Mouse (Mus musculus): ENCODE results near the gene Sec24a. TPM values are rescaled to one million over a fixed set of nuclear protein-coding genes. Genes with fewer than 3 reads are reported as not detected.
"Not testable (repeated sequence)": the region's sequence is repeated elsewhere in the genome, so short reads cannot be mapped to it uniquely, and the experiment has no call there.

The Sec24a gene
- polyA plus RNA-seq, 1 experiment from 2014 or later, result 16.0 TPM

DNA sequence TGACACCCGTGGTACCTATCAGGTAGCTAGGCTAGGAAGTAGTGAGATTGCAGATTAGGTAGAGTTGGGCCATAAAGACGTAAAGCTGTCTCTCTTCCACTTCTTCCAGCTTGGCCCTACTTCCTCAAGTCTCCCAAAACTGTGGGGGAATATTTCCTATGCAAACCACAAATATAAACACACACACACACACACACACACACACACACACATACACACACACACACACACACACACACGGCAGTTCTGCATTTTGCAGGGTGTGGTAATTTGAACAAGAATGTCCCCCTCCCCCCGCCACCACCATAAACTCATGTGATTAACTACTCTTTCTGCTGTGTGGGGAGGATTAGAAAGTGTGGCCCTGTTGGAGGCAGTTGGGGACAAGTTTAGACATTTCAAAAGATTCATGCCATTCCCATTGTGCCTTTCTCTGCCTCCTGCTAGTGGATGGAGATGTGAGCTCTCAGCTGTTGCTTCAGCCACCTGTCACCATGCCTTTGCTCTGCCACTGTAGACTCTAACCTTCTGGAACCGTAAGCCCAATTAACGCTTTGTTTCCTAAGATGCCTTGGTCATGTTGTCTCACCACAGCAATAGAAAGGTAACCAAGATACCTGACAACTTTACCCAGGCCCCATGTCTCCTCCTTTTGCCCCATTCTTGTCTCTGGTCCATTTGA lies 85.6 kb downstream of the Sec24a start:
- no peaks in the 10 kb centered on the region for H3K27me3 ChIP-seq (replicated peaks)
- H3K9me3 ChIP-seq (replicated peaks), result no peaks in the 10 kb centered on the region
- H3K27ac ChIP-seq (replicated peaks), result no peak overlapping the region
- no peak overlapping the region for H3K4me2 ChIP-seq
- WGBS, result 58% methylated on average over 6 of the region's 6 CpGs
- H3K9ac ChIP-seq (replicated peaks), result no peak overlapping the region
- H3K36me3 ChIP-seq, result no peaks in the 10 kb centered on the region
- 0 out of 2 replicates have a peak, but pooled peaks cover 3% of the 10 kb centered on the region for H3K4me1 ChIP-seq
- no peak for ATAC-seq (ENCODE audit: low FRiP score)
- H3K4me3 ChIP-seq (replicated peaks), result no peak overlapping the region

DNA sequence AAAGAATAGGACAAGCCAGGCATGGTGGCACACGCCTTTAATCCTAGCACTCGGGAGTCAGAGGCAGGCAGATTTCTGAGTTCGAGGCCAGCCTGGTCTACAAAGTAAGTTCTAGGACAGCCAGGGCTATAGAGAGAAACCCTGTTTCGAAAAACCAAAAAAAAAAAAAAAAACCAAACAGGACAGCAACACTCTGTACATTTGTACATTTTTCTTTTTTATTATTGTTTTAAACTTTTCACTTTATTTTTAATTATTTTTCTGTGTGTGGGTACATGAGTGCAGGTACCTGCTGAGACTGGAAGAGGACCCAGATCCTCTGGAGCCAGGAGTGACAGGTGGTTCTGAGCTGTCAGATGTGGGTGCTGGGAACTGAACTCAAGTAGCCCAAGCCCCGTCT lies 88.0 kb downstream of the Sec24a start:
- H3K9me3 ChIP-seq (replicated peaks), result no peaks in the 10 kb centered on the region
- 82% methylated on average over 5 of the region's 5 CpGs for WGBS

DNA sequence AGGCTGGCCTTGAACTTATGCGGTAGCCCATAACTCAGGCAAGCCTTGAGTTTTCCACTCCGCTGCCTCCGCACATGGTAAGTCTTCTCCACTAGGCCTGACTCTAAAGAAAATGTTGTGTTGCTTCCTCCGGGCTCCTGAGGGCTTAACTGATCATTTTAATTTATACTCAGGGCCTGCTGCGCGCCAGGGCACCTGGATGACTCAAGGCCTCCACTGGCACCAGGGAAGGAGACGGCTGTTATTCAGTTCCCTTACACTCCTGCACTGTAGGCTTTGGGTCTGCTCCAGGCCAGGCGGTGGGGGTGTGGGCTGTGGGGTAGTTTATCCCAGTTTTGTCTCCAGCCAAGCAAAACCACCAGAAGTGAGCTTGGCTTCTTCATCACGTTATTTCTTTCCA lies 90.1 kb downstream of the Sec24a start:
- no peaks in the 10 kb centered on the region for H3K27me3 ChIP-seq (replicated peaks)
- ATAC-seq (ENCODE audit: low FRiP score), result no peak
- WGBS, result 83% methylated on average over 9 of the region's 9 CpGs
- no peaks in the 10 kb centered on the region for H3K36me3 ChIP-seq
- H3K9ac ChIP-seq (replicated peaks), result no peak overlapping the region
- no peaks in the 10 kb centered on the region for H3K9me3 ChIP-seq (replicated peaks)
- H3K4me2 ChIP-seq, result no peak overlapping the region
- H3K27ac ChIP-seq (replicated peaks), result no peak overlapping the region
- H3K4me3 ChIP-seq (replicated peaks), result no peak overlapping the region
- H3K4me1 ChIP-seq, result no peaks in the 10 kb centered on the region

More for the DNA sequence above, 88.0 kb downstream of the Sec24a start:
- Histone ChIP-seq H3K4me2 (no peak overlapping the region), H3K27ac (replicated peaks) (no peak overlapping the region), H3K27me3 (replicated peaks) (no peaks in the 10 kb centered on the region), H3K36me3 (no peaks in the 10 kb centered on the region), H3K4me3 (replicated peaks) (no peak overlapping the region), H3K4me1 (no peaks in the 10 kb centered on the region), H3K9ac (replicated peaks) (no peak overlapping the region)
- ATAC-seq (ENCODE audit: low FRiP score), result no peak

DNA sequence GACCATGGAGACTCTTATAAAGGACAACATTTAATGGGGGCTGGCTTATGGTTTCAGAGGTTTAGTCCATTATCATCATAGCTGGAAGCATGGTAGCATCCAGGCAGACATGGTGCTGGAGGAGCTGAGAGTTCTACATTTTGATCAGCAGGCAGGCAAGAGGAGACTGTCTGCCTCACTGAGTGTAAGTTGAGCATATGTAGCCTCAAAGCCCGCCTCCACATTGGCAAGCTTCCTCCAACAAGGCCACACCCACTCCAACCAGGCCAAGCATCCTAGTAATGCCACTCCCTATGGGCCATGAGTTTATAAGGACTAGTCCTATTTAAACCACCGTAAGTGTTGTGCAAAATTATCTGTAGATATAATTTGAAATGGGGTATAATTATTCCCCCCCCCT lies 92.1 kb downstream of the Sec24a start:
- H3K4me3 ChIP-seq (replicated peaks), result no peak overlapping the region
- 85% methylated on average over 2 of the region's 2 CpGs for WGBS
- no peak for ATAC-seq (ENCODE audit: low FRiP score)

DNA sequence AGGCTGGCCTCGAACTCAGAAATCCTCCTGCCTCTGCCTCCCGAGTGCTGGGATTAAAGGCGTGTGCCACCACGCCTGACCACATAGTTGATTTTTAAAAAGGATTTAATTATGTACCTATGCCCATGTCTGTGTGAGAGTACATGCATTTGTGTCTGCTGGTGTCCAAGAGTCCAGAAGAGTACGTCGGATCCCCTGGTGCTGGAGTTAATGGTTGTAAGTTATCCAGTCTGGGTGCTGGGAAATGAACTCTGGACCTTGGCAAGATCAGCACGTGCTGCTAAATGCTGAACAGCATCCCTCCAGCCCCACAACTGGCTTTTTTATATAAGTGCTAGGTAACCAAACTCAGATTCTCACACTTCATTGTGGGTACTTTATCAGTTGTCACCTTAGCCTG lies 92.6 kb downstream of the Sec24a start:
- Histone ChIP-seq H3K4me2 (no peak overlapping the region), H3K4me1 (no peaks in the 10 kb centered on the region), H3K27me3 (replicated peaks) (no peaks in the 10 kb centered on the region), H3K4me3 (replicated peaks) (no peak overlapping the region), H3K9ac (replicated peaks) (no peak overlapping the region), H3K27ac (replicated peaks) (no peak overlapping the region), H3K36me3 (no peaks in the 10 kb centered on the region), H3K9me3 (replicated peaks) (no peaks in the 10 kb centered on the region)
- ATAC-seq (ENCODE audit: low FRiP score), result no peak
- 97% methylated on average over 7 of the region's 7 CpGs for WGBS

More for the DNA sequence above, 92.1 kb downstream of the Sec24a start:
- no peaks in the 10 kb centered on the region for H3K36me3 ChIP-seq
- no peak overlapping the region for H3K9ac ChIP-seq (replicated peaks)
- no peak overlapping the region for H3K27ac ChIP-seq (replicated peaks)
- no peaks in the 10 kb centered on the region for H3K9me3 ChIP-seq (replicated peaks)
- H3K4me2 ChIP-seq, result no peak overlapping the region
- no peaks in the 10 kb centered on the region for H3K27me3 ChIP-seq (replicated peaks)
- H3K4me1 ChIP-seq, result no peaks in the 10 kb centered on the region

DNA sequence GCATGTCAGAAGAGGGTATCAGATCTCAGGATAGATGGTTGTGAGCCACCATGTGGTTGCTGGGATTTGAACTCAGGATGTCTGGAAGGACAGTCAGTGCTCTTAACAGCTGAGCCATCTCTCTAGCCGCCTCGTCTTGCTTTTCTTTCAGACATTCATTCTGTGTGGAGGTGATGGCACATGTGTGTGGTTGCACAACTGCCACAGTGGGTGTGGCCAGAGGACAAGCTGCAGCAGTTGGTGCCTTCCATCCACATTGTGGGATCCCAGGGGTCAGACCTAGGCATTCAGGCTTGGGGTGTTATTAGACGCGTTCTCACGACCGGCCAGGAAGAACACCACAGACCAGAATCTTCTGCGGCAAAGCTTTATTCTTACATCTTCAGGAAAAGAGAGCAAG lies 98.7 kb downstream of the Sec24a start:
- H3K9me3 ChIP-seq (replicated peaks); H3K36me3 ChIP-seq; H3K4me1 ChIP-seq; H3K4me2 ChIP-seq; H3K27me3 ChIP-seq (replicated peaks); H3K4me3 ChIP-seq (replicated peaks); H3K27ac ChIP-seq (replicated peaks); H3K9ac ChIP-seq (replicated peaks); ATAC-seq (ENCODE audit: low FRiP score): not testable (repeated sequence)
- WGBS, result 97% methylated on average over 7 of the region's 7 CpGs

DNA sequence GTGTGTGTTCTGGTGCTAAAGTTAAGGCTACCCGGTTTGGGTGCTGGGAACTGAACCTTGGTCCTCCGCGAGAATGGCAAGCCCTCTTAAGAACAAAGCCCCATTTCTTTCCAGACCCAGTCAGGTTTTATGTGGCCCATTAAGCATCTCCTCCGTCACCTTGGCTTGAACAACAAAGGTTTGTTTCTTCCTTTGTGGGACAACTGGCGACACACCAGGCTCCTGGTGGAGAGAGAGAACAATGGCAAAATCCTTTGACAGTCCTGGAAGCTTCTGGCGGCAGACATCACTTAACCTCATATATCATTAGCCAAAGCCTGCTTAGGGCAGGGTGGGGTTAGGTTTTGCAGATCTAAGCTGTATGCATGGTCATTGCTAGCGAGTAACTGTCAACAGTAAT lies 100.8 kb downstream of the Sec24a start:
- no peak overlapping the region for H3K27ac ChIP-seq (replicated peaks)
- peaks cover 5% of the 10 kb centered on the region; the same call in 1 of the 2 replicates for H3K4me1 ChIP-seq
- no peak overlapping the region for H3K9ac ChIP-seq (replicated peaks)
- 62% methylated on average over 7 of the region's 7 CpGs for WGBS
- no peak for ATAC-seq (ENCODE audit: low FRiP score)
- no peaks in the 10 kb centered on the region for H3K9me3 ChIP-seq (replicated peaks)
- no peak overlapping the region for H3K4me3 ChIP-seq (replicated peaks)
- H3K4me2 ChIP-seq, result no peak overlapping the region
- H3K36me3 ChIP-seq, result no peaks in the 10 kb centered on the region
- H3K27me3 ChIP-seq (replicated peaks), result no peaks in the 10 kb centered on the region

DNA sequence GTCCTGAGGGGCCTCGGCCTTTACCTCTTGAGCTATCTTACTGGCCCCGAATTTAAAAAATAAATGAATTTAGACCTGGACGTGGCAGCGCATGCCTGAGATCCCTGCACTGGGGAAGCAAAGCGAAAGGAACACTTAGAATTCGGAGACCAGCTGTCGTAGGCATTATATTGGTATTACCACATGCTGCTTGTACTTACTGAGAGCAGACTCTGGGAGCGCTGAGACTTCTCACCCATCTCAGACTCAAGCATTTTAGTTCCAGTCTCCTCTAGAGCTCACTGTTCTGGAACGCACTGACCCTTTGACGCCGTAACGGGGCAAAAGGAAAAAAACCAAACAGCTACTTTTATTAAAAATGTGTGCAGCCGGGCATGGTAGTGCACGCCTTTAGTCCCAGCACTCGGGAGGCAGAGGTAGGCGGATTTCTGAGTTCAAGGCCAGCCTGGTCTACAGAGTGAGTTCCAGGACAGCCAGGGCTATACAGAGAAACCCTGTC lies 101.5 kb downstream of the Sec24a start:
- Histone ChIP-seq H3K4me3 (replicated peaks) (no peak overlapping the region), H3K4me2 (no peak overlapping the region), H3K9ac (replicated peaks) (no peak overlapping the region), H3K36me3 (no peaks in the 10 kb centered on the region), H3K27me3 (replicated peaks) (no peaks in the 10 kb centered on the region), H3K27ac (replicated peaks) (no peak overlapping the region), H3K9me3 (replicated peaks) (no peaks in the 10 kb centered on the region), H3K4me1 (peaks cover 5% of the 10 kb centered on the region; the same call in 1 of the 2 replicates)
- 81% methylated on average over 16 of the region's 16 CpGs for WGBS
- no peak for ATAC-seq (ENCODE audit: low FRiP score)

DNA sequence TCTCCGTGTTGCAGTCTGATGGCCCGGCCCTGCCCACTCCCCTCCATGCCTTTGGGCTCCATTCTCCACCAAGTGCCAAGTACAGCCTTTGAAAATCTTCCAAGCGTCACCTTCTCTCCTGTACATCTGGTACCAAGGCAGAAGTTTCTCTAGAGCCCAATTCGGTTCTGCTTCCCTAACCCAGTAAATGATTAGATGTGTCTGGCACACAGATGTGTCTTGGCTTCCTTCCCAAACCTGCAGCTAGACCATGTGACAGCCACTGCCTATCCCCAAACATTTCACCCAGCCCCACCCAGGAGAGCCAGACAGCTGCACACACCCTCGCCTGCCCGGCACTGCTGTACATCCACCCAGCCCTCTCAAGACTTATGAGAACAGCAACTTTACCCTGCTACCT lies 104.7 kb downstream of the Sec24a start:
- peak overlapping the region; percentile 56; the same call in 1 of the 2 replicates for H3K27ac ChIP-seq (replicated peaks)
- no peak overlapping the region for H3K9ac ChIP-seq (replicated peaks)
- peak; percentile 65; the same call in 1 of the 2 replicates for ATAC-seq (ENCODE audit: low FRiP score)

DNA sequence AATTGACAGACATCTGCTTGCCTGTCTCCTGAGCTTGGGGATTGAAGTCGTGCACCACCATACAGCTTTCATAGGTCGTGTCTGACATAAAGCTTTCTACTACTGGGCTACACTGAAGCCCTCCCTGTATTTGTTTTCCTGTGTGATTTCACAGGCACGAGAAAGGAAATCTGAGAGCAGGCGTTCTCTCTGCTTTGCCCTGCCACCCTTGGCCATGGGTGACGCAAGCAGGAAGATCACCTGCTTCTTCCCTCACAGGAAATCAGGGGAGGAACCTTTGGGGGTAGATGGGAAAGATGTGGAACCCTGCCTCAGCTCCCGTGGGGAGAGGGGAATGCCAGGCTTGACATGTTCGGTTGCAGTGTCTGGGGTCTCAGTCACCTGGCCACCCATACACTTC lies 105.1 kb downstream of the Sec24a start:
- no peak overlapping the region for H3K9ac ChIP-seq (replicated peaks)
- ATAC-seq (ENCODE audit: low FRiP score), result no peak
- H3K27me3 ChIP-seq (replicated peaks), result no peaks in the 10 kb centered on the region
- H3K4me1 ChIP-seq, result peaks cover 5% of the 10 kb centered on the region; the same call in 1 of the 2 replicates
- H3K4me2 ChIP-seq, result no peak overlapping the region
- no peaks in the 10 kb centered on the region for H3K9me3 ChIP-seq (replicated peaks)
- 58% methylated on average over 7 of the region's 7 CpGs for WGBS
- H3K4me3 ChIP-seq (replicated peaks), result no peak overlapping the region
- peak overlapping the region; percentile 56 for H3K27ac ChIP-seq (replicated peaks)
- no peaks in the 10 kb centered on the region for H3K36me3 ChIP-seq

More for the DNA sequence above, 104.7 kb downstream of the Sec24a start:
- Histone ChIP-seq H3K4me1 (peaks cover 5% of the 10 kb centered on the region; the same call in 1 of the 2 replicates), H3K9me3 (replicated peaks) (no peaks in the 10 kb centered on the region), H3K4me2 (no peak overlapping the region), H3K27me3 (replicated peaks) (no peaks in the 10 kb centered on the region), H3K36me3 (no peaks in the 10 kb centered on the region), H3K4me3 (replicated peaks) (no peak overlapping the region)
- WGBS, result 41% methylated on average over 6 of the region's 6 CpGs

DNA sequence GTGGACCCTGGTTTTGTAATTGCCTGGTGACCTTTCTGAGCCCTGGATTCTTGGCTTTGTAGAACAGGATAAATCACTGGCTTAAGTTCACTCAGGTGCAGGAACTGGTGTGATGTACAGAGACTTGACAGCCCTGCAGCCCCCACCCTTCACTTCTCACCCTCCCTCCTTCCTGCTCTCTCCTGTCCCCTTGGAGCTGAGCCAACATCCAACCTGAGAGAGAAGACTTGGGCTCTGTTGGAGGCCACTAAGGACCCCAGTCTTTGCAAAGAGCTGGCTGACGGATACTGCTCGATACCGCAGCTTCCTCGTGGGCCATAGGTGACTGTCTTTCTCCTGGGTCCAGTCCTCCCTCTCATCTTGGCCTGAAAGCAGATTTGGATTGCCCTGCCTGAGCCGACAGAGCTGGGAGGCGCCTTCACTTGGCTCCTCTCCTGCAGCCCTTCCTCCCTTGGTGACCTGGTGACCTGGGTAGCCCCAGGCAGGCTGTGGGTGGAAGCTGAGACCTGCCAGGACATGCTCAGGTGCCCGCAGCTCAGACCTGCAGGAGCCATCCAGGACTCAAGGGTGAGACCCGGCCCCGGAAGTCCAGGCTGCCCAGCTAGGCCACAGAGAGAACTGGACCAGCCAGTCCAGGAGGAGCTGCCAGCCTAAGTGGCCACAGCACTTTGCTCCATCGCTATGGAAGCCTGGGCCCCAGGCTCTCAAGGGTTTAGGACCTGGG lies 106.5 kb downstream of the Sec24a start:
- peaks cover 5% of the 10 kb centered on the region; the same call in 1 of the 2 replicates for H3K4me1 ChIP-seq
- no peaks in the 10 kb centered on the region; the same call in 1 of the 2 replicates for H3K27me3 ChIP-seq (replicated peaks)
- ATAC-seq (ENCODE audit: low FRiP score), result no peak
- 92% methylated on average over 10 of the region's 10 CpGs for WGBS
- no peaks in the 10 kb centered on the region for H3K9me3 ChIP-seq (replicated peaks)
- no peaks in the 10 kb centered on the region for H3K36me3 ChIP-seq
- no peak overlapping the region for H3K9ac ChIP-seq (replicated peaks)
- no peak overlapping the region for H3K27ac ChIP-seq (replicated peaks)
- no peak overlapping the region for H3K4me2 ChIP-seq
- H3K4me3 ChIP-seq (replicated peaks), result no peak overlapping the region

DNA sequence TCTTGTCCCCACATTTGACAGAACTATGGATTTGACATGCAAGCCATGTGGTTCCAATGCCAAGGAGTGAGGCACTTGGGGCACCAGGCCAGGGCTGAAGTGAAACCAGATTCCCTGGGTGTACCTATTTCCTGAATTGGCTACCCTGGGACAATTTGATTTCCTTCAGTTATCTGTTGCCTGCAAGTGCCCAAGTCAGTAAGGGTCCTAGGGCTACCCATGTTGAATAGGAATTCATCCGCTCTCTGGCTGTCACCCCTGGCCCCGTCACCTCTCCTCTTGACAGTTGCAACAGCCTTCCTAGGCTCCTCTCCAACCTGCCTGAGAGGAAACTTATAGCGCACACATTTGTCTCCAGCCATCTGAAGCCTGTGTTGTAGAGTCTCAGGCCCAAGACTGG lies 108.5 kb downstream of the Sec24a start:
- Histone ChIP-seq H3K9me3 (replicated peaks) (no peaks in the 10 kb centered on the region), H3K4me3 (replicated peaks) (no peak overlapping the region), H3K27ac (replicated peaks) (no peak overlapping the region), H3K27me3 (replicated peaks) (no peaks in the 10 kb centered on the region; the same call in 1 of the 2 replicates), H3K36me3 (no peaks in the 10 kb centered on the region), H3K4me2 (no peak overlapping the region), H3K9ac (replicated peaks) (no peak overlapping the region), H3K4me1 (peaks cover 17% of the 10 kb centered on the region)
- ATAC-seq (ENCODE audit: low FRiP score), result no peak
- WGBS, result 91% methylated on average over 3 of the region's 3 CpGs
